Mouse (Mus musculus): ENCODE data around the gene Fam186b. TPM values are rescaled to one million over a fixed set of nuclear protein-coding genes. Genes with fewer than 3 reads are reported as not detected.
A peak's percentile ranks its signal among the peaks of the same experiment; 100 is the strongest.

The Fam186b gene
- polyA plus RNA-seq, 1 experiment from 2014 or later: 0.47 TPM

DNA sequence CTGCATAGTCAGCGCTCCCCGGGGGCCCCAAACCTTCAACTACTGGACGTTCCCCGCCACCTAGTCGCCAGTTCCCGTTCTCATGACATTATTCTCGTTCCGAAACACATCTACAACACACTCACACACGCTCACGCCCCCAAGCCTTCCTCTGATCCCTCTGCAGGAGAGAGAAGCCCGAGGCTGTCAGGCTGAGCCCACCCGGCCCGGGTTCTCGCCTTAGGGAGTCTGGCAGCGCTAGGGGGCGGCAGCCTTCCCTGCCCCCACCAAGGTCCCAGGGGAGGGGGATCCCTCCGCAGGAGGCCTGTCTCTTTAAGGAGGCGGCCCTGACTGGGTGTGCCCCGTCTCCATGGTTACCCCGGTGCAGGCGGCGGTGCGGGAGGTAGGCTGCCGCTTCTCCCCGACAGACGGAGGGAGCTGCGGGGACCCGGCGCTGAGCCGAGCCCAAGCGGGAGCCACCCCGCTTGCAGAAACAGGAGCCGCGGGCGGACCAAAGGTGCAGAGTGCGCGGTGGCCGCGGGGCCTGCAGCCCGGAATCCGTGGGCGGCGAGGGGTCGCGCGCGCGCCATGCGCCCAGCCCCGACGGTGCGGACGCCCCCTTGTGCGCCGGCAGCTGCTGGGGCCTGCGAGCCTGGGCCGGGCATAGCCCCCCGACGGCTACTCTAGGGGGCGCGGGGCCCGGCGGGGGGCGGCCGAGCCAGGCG is 71.3 kb downstream of the Fam186b start, which contains the start of gene Kcnh3:
Kcnh3 (plus strand) TSS at position 654 of the 704 bp plus-strand sequence.
- H3K9me3 ChIP-seq (replicated peaks): no peaks in the 10 kb centered on the region
- ATAC-seq (replicated peaks; ENCODE audit: insufficient number of reproducible peaks, insufficient read depth, low FRiP score, low read depth): peak; percentile 36
- H3K36me3 ChIP-seq: no peaks in the 10 kb centered on the region
- no peak within 1 kb of the TSS for H3K27ac ChIP-seq
- H3K4me2 ChIP-seq: peak within 1 kb of the TSS; percentile 92
- H3K4me3 ChIP-seq: peak within 1 kb of the TSS; percentile 49
- H3K27me3 ChIP-seq: peaks cover 97% of the 10 kb centered on the region
- peaks cover 42% of the 10 kb centered on the region for H3K4me1 ChIP-seq (replicated peaks)
- 1% methylated on average over 66 of the region's 66 CpGs for WGBS
- peak within 1 kb of the TSS; percentile 49 for H3K9ac ChIP-seq

GRCm38 (mm10) chr15:99223585-99224207 is 72.0 kb downstream of the Fam186b start:
- H3K9ac ChIP-seq: peak overlapping the region; percentile 49
- ATAC-seq (replicated peaks; ENCODE audit: insufficient number of reproducible peaks, insufficient read depth, low FRiP score, low read depth): no peak
- under 1% methylated on average over 46 of the region's 46 CpGs for WGBS
- peaks cover 40% of the 10 kb centered on the region for H3K4me1 ChIP-seq (replicated peaks)
- no peaks in the 10 kb centered on the region for H3K36me3 ChIP-seq
- peak overlapping the region; percentile 92 for H3K4me2 ChIP-seq
- H3K9me3 ChIP-seq (replicated peaks): no peaks in the 10 kb centered on the region
- H3K27me3 ChIP-seq: peaks cover 93% of the 10 kb centered on the region
- H3K4me3 ChIP-seq: peak overlapping the region; percentile 49
- no peak overlapping the region for H3K27ac ChIP-seq

DNA sequence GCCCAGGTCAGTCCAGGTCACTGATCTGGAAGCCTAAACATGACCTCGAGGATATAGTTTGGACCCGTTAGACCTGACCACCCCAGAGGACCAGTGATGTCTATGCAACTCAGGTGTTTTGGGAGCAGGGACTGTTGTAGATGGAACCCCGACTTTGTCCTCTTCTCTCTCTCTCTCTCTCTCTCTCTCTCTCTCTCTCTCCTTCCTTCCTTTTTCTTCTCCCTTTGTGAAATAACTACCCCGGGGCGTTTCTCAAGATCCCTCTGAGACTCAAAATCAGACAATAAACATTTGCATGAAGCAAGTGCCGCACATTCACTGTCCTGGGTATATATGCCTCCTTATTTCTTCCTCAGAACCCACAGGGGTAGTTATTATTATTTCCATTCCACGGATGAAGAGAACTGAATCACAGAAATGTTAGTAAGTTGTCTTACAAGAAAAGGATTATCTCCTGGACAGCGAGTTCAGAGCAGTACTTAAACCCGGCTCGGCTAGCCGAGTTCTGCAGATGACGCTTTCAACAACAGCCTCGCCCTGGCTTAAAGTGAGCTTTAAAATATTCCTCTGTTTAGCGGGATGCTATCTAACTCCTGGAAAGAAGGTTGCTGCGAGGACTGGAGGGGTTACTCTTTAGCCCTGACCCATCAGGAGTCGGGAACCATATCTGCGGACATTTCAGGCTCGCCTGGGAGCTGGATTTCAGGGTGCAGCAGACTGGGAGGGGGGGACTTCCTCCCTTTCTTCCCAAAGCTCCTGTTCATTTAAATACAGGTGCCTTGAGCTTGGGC is 72.7 kb downstream of the Fam186b start:
- Histone ChIP-seq H3K36me3 (no peaks in the 10 kb centered on the region), H3K4me2 (peak overlapping the region; percentile 92), H3K27me3 (peaks cover 86% of the 10 kb centered on the region), H3K9me3 (replicated peaks) (no peaks in the 10 kb centered on the region), H3K4me1 (replicated peaks) (peaks cover 40% of the 10 kb centered on the region), H3K9ac (peak overlapping the region; percentile 49), H3K4me3 (peak overlapping the region; percentile 49), H3K27ac (no peak overlapping the region)
- 8% methylated on average over 18 of the region's 18 CpGs for WGBS
- ATAC-seq (replicated peaks; ENCODE audit: insufficient number of reproducible peaks, insufficient read depth, low FRiP score, low read depth): no peak

- Histone ChIP-seq H3K4me1 (replicated peaks) (peaks cover 40% of the 10 kb centered on the region), H3K9me3 (replicated peaks) (no peaks in the 10 kb centered on the region), H3K9ac (no peak overlapping the region), H3K4me2 (no peak overlapping the region), H3K4me3 (no peak overlapping the region), H3K36me3 (no peaks in the 10 kb centered on the region), H3K27ac (no peak overlapping the region), H3K27me3 (peaks cover 71% of the 10 kb centered on the region)
- no peak for ATAC-seq (replicated peaks; ENCODE audit: insufficient number of reproducible peaks, insufficient read depth, low FRiP score, low read depth)
- 20% methylated on average over 8 of the region's 8 CpGs for WGBS
These were observed 74.3 kb downstream of the Fam186b start for GRCm38 (mm10) chr15:99221315-99221952.

Other genes starting within 250 kb of the Fam186b start
- 1.1 and 12.9 TPM in 2 replicates for gene Prph, start 240.7 kb downstream of the Fam186b start, polyA plus RNA-seq (2015; fragmentation: Nextera tagmentation; extraction: Ambion mirVana)
- gene Troap, start 221.3 kb downstream of the Fam186b start, polyA plus RNA-seq (2015; fragmentation: Nextera tagmentation; extraction: Ambion mirVana): 26.8 and 27.9 TPM in 2 replicates
- gene C1ql4, start 208.1 kb downstream of the Fam186b start, polyA plus RNA-seq (2015; fragmentation: Nextera tagmentation; extraction: Ambion mirVana): 0.15 and 0.26 TPM in 2 replicates
- 0.55 and 1.0 TPM in 2 replicates for gene Dnajc22, start 202.7 kb downstream of the Fam186b start, polyA plus RNA-seq (2015; fragmentation: Nextera tagmentation; extraction: Ambion mirVana)
- 27.3 and 28.7 TPM in 2 replicates for gene Spats2, start 170.0 kb downstream of the Fam186b start, polyA plus RNA-seq (2015; fragmentation: Nextera tagmentation; extraction: Ambion mirVana)
- 0.44 and 1.1 TPM in 2 replicates for gene Kcnh3, start 71.0 kb downstream of the Fam186b start, polyA plus RNA-seq (2015; fragmentation: Nextera tagmentation; extraction: Ambion mirVana)
- gene Mcrs1, start 43.9 kb downstream of the Fam186b start, polyA plus RNA-seq (2015; fragmentation: Nextera tagmentation; extraction: Ambion mirVana): 134 and 159 TPM in 2 replicates
- 37.2 and 42.1 TPM in 2 replicates for gene Prpf40b, start 801 bp downstream of the Fam186b start, polyA plus RNA-seq (2015; fragmentation: Nextera tagmentation; extraction: Ambion mirVana)
- 14.0 and 17.8 TPM in 2 replicates for gene Fmnl3, start 74.6 kb upstream of the Fam186b start, polyA plus RNA-seq (2015; fragmentation: Nextera tagmentation; extraction: Ambion mirVana)
- gene Tmbim6, start 97.0 kb upstream of the Fam186b start, polyA plus RNA-seq (2015; fragmentation: Nextera tagmentation; extraction: Ambion mirVana): 221 and 295 TPM in 2 replicates
- 6.8 and 8.0 TPM in 2 replicates for gene Nckap5l, start 161.9 kb upstream of the Fam186b start, polyA plus RNA-seq (2015; fragmentation: Nextera tagmentation; extraction: Ambion mirVana)
- gene Bcdin3d, start 178.8 kb upstream of the Fam186b start, polyA plus RNA-seq (2015; fragmentation: Nextera tagmentation; extraction: Ambion mirVana): 10.8 and 11.7 TPM in 2 replicates
- 0.28 and 0.33 TPM in 2 replicates for gene Faim2, start 232.3 kb upstream of the Fam186b start, polyA plus RNA-seq (2015; fragmentation: Nextera tagmentation; extraction: Ambion mirVana)

Data from heart, embryonic 15.5 days (tissue).